Mouse (Mus musculus) large intestine, adult 2 months (tissue): ENCODE data around the gene Atf6. TPM values are rescaled to one million over a fixed set of nuclear protein-coding genes. Genes with fewer than 3 reads are reported as not detected.

Source experiments
- DNase-seq: peaks from one replicate; pipeline ENCODE4 v3.0.0-alpha.2; 2012; ENCODE audit warnings: low read depth, low spot score
- WGBS: fragments of 180-500 bp; shearing (Covaris S2); methylation state at CpG from one replicate; pipeline ENCODE4 v1.1.7; 2018; 5-methylcytosine and 5-hydroxymethylcytosine counted together
- polyA plus RNA-seq: library from polyadenylated mRNA; depleted of rRNA; stranded (reverse); fragments of >200 nt; gene quantifications from 2 replicates; pipeline ENCODE4 v1.2.3, GENCODE M21; 2012

Atf6 gene
- polyA plus RNA-seq, 1 experiment = 9.6 TPM

DNA sequence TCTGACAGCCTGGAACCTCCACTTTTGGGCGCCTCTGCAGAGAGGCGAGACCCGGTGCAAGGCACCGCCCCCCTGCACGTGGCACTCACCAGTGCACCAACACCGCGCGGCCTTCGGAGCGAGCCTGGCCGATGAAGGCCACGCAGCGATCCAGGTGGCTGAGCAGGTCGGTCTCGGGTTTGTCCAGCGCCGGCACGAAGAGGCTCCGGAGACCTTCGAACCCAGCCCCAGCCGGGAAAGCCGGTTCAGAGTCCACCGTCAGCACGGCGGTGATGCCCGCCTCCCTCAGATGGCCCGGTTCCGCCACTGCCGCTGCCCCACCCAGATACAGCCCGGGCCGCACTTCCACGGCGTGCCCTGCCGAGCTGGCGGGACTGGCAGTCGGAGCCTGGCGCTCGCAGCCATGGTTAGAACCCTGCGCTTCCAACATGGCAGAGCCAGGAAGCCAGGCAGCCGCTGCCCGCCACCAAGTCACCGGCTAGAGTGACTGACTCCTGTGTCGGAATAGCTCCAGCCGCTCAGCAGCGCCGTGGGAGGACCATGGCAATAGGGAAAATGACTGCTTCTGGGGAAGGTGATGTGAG is 17.5 kb upstream of the Atf6 start, which contains the start of the genes Gm26620 and Dusp12:
Gene Gm26620, plus strand, starts transcription at position 88 of the 584 bp plus-strand sequence.
Gene Dusp12, minus strand, starts transcription at position 563 of the 584 bp plus-strand sequence.
- DNase-seq = no peak
- under 1% methylated on average over 46 of the region's 46 CpGs for WGBS

DNA sequence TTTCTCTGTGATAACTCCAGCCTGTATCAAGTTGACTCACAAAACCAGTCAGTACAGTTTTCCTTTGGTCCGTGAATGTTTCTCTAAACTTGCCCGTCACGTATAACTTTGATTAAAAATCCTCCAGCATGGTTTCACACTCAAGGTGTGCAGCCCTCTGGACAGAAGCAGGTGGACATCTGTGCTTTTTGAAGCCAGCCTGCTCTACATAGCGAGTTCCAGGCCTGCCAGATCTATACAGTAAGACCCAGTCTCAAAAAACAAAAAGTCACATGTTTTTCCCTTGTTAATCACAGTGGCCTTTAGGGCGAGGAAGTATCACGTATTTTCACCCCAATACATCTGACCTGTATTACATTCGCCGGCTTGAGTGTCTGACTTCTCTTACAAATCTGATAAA is 16.8 kb upstream of the Atf6 start:
- DNase-seq = no peak

DNA sequence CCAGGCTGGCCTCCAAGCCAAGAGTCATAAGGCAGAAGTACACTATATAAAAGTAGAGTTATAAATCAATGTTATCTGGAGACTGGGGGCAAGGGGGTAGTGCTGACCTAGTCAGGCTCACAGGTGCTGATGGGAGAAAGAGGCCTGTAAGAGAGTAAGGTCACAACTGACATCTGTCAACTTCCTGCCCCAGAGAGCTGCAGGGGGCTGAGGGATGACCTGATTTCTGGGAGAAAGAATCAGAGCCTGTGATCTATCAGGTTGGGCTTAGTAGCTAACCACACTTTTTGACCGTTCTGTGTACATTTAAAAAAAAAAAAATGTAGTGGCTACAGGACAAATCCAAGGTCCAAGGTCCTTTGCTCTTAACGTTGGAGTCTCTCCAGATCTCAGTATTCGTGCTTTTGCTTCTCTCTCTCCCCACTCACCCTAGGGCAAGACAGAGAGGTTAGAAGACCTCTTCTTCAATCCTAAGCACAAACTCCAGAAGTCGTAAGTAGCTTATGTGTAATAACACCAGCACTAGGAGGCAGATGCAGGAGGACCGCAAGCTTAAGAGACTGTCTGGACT is 15.4 kb upstream of the Atf6 start:
- 39% methylated on average over 5 of the region's 5 CpGs for WGBS
- no peak for DNase-seq

More for the DNA sequence above, 16.8 kb upstream of the Atf6 start:
- 4% methylated on average over 8 of the region's 8 CpGs for WGBS

DNA sequence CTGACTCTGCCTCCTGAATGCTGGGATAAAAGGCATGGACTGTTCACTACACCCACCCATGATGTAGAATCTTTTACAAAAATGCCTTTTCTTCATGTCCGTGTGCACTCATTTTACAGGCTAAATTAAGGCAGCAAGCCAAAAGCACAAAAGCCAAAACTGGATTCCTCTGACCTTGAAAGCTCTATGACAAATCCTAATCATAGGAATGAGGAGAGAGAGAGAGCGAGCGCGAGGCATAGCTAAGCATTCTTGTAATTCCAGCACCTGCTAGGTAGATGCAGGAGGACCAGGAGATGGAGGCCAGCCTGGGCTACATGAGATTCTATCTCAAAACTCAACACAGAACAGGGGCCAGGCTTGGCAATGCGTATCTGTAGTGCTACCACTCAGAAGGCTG is 9.3 kb upstream of the Atf6 start:
- 86% methylated on average over 5 of the region's 5 CpGs for WGBS

DNA sequence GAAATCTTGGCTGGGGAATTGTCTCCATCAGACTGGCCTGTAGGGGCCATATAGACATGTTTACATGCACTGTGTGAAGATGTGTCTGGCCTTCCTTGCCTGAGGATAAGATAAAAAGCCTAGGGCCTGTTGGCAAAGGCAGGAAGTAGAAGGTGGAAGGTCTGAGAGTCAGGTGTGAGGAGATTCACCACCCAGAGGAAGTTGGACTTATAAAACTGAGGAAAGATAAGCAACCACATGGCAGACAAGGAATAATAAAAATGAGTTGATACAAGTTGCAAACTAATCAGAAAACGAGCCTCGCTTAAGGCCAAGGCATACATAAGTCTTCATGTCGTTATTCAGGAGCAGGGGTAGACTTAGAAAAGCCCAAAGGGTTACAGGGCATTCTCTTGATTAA is 8.1 kb upstream of the Atf6 start:
- WGBS = 67% methylated on average over 3 of the region's 3 CpGs
- DNase-seq = no peak

More for the DNA sequence above, 9.3 kb upstream of the Atf6 start:
- DNase-seq = no peak

DNA sequence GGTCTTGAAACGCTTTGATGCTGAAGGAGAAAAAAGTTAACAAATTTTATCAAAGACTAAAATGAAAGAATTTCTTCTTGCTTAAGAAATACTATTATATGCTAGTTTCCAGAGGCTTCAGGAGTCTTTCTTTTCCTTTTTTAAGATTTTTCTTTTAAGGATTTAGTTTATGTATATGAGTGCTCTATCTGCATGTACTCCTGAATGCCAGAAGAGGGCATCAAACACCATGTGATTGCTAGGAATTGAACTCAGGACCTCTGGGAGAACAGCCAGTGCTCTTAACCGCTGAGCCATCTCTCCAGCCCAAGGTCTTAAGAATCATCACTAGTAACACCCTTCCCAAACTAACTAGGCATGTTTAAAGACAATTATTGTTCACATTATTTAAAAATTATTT is 4.4 kb upstream of the Atf6 start:
- DNase-seq = no peak
- whole genome bisulfite sequencing = 90% methylated on average over 2 of the region's 2 CpGs

DNA sequence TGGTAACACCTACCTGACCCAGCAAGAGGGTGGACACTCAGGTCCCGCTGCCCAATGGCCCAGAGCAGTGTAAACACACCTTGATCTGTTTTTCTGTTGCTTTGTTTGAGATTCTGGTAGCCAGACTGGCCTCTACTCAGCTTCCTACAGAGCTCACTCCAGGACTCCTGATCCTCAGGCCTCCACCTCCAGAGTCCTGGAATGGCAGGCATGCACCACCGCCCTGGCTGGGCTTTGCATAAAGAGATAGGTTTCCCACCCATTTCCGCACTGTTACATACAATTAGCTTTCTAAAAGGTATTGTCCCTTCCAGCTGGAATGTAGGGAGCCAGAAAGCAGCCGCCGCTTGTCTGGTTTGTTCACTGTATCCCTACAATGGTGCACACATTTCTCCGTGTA is 3.8 kb upstream of the Atf6 start:
- WGBS = 94% methylated on average over 6 of the region's 6 CpGs
- no peak for DNase-seq

DNA sequence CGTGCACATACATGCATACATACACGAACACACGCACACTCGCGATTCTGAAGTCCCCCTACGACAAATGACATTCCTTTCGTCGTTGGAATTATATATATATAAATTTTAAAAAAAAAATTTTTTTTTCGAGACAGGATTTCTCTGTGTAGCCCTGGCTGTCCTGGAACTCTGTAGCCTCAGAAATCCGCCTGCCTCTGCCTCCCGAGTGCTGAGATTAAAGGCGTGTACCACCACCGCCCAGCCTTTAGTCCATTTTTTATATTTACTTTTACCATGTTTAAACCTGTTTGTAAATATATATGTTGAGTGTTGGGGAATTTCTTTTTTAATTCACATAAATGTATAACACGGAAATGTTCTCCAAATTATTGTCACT is 1.3 kb upstream of the Atf6 start:
- WGBS = 9% methylated on average over 14 of the region's 14 CpGs
- DNase-seq = no peak

DNA sequence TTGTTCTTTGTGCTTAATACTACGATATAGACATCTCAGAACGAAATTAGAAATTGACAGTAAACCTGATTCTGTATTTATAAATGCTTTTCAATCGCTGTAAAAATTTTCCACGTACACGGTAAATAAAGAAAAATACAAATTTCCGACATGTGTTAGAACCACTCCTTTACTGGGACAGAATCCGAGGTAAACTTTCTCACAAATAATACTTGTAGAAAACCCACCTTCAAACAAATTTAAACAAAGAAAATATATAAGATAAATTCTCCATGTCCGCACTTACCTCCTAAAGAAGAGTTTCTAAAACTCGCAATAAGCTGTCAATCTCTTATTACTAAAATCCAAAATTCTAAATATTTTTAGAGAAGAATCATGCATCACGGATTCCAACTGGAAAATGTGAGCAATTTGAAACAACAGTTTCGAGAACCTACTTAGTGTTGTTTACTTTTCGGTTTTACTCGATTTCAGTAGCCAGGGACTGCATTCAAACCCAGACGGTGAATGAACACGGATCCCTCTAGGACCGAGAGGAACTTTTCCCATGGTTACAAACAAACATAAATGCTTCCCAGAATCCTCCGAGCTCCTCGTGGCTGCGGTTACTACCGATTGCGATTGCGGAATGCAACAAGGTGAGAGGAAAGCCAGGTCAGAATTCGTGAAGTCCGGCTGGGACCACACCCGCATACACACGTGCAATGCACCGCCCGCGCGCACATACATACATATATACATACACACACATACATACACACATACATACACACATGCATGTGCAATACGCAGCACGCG is 735 bp upstream of the Atf6 start:
- under 1% methylated on average over 33 of the region's 33 CpGs for WGBS
- DNase-seq = peak; percentile 88

DNA sequence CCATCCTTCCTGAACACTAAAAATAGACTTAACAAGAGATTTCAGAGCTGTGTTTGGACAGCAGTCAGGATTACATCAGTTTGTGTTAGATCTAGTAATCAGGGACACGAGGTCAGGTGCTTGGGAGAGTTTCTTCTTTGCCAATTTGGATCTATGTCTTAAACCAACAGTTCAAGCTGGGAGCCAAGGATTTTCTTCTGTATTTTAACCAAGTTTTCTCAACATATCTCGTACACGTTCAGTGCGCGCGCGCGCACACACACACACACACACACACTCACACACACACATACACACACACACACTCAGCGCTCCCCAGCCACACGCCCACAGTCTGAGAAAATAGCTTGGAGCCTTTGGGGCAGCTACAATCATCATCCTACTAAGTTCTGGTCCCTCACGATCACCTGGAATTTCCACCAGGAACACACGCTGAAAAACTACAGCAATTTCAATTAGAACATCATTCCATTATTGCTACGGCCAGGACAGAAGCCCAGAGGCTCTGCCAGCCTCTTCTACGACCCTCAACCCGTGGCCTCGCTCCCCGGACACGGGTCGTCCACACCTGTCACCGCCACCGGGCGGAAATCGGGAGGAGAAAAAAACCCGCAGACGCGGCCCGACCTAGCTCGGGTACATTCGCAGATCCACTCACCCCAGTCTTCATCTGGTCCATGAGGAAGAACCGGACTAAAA is 430 bp downstream of the Atf6 start:
- under 1% methylated on average over 30 of the region's 30 CpGs for WGBS
- DNase-seq = no peak

DNA sequence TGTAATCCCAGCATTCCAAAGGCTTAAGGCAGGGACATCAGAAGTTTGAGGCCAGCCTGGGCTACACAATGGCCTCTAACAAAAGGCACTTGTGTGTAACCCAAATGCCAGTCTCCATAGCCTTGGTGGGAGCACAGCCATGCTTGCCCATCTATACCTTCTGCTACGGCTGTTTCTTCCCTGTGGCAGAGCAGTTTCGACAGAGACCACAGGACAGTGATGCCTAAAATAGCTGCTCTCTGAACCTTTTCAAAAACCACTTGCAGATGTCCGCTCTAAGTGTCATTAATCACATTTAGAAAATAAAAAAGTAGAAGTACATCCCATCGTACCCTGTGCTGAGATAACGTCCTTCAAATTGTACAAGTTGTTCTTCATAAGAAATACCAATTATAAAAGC is 2.2 kb downstream of the Atf6 start:
- 86% methylated on average over 5 of the region's 5 CpGs for WGBS
- DNase-seq = no peak

DNA sequence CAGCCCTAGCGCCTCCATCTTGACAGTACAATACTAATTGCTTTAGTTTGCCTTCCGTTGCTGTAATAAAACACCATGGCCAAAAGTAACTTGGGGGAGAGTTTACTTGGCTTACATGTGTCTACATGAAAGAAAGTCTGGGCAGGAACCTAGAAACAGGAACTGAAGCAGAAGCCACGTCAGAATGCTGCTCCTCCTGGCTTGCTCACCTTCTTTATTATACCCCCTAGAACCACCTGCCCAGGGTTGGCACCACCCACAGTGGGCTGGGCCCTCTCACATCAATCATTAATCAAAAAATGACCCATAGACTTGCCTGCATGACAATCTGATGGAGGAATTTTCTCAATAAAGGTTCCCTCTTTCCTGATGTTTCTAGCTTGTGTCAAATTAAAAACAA is 2.8 kb downstream of the Atf6 start:
- DNase-seq = no peak
- WGBS = 52% methylated on average over 3 of the region's 3 CpGs

DNA sequence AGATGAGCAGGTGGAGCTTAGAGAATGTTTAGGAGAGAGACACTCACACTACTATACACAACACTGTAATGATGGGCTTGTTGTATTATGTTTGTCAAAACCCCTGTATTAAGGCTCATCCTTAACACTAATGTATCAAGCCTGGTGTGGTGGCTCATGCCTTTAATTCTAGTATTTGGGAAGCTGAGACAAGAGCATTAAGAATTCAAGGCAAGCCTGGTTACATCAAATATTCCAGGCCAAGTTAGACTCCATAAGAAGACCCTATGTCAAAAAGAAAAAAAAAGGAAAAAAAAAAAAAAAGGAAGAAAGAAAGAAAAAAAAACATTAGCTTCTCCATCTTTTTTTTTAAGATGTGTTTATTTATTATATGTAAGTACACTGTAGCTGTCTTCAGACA is 3.3 kb downstream of the Atf6 start:
- no peak for DNase-seq

DNA sequence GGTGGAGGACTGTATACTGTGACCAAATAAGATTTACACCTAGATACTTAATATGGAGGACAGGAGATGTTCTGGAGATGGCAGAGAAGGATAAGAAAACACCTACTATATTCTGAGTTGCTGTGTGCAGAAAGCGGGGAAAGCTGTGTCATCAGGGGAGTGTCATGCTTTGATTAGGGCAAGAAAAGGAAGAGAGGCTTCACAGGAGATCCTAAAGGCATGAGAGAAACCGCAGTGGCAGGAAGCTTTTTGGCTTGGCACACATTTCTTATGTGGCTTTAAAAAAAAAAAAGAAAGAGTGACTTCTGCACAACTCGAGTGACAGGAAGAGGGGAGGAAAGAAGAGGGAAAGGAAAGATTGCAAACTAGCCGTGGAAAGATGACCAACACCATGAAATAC is 4.5 kb downstream of the Atf6 start:
- WGBS = 50% methylated on average over 4 of the region's 4 CpGs
- no peak for DNase-seq

DNA sequence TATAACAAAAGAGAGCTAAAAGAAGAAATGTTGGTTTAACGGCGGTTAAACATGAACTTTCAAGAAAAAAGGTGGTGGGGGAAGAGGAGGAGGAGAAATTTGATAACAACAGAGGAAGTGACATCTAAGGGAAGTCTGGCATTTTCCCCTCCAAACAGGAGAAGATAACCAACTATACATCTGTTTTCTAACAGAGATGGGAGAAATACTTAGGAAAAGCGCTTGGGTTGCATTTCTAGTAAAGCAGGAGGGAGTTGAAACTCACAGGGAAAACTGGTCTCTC is 5.2 kb downstream of the Atf6 start:
- DNase-seq = no peak
- 64% methylated on average over 3 of the region's 3 CpGs for WGBS

DNA sequence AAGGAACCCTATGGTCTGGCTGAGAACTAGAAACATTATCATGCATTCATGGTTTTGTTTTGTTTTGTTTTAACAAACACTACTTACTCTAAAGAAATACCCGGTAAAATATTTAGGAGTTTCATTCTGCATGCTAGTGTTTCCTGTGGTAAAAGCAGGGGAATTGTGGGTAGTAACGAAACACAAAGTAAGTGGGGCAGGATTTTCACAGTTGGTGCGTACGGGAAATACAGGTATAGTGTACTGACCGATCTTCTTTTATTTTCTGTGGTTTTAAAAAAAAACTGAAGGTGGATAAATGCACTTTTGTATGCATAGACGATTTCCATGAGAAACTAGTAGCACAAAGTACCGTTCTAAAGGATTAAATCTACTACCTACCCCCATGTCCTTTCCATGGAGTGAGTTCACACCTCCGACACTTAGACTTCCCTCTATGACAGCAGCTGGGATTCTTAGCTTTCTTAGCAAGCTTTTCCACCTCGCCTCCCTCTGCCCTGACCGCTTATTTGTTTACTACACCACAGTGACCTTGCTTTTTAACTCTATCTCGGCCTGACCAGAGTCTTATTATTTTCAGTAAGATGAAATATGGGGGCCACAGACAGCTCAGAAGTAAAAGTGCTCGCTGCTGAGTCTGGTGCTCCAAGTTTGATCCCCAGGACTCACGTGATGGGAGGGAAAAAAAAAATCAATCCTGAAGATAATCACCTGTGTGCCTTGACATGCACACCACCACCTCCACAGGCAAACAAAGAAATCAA is 5.7 kb downstream of the Atf6 start:
- DNase-seq = no peak
- WGBS = 70% methylated on average over 13 of the region's 13 CpGs

DNA sequence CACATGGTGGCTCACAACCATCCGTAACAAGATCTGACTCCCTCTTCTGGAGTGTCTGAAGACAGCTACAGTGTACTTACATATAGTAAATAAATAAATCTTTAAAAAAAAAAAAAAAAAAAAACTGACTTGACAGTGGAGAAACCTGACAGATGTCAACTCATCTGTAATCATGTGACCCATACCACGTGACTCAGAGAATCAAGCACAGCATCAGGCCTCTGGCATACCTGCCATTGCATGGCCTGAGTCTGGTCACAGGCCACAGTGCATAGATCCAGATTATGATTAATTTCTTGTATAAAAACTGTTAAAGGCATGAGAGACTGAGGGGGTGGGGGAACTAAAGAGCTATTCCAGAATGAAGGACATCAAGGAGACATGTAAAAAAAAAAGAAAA is 8.7 kb downstream of the Atf6 start:
- DNase-seq = no peak
- 81% methylated on average over 2 of the region's 2 CpGs for WGBS

DNA sequence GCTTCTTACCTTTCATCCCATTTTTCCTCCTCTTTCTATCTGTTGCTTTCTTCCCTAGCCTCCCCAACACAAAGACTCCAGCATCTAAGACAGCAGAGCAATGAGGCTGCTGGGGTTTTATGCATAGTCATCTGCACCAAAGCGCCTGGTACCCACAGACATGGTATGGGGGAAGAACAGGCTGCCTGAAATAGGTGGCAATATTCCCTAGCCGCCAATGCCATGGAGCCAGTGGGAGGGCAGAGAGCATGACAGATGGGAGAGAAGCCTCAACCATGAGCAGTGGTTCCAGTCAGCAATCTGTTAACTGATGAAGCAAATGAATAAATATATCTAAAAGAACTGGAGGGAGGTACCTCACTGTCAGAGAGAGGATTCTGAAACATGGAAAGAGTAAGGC is 10.2 kb downstream of the Atf6 start:
- no peak for DNase-seq
- 85% methylated on average over 2 of the region's 2 CpGs for WGBS

DNA sequence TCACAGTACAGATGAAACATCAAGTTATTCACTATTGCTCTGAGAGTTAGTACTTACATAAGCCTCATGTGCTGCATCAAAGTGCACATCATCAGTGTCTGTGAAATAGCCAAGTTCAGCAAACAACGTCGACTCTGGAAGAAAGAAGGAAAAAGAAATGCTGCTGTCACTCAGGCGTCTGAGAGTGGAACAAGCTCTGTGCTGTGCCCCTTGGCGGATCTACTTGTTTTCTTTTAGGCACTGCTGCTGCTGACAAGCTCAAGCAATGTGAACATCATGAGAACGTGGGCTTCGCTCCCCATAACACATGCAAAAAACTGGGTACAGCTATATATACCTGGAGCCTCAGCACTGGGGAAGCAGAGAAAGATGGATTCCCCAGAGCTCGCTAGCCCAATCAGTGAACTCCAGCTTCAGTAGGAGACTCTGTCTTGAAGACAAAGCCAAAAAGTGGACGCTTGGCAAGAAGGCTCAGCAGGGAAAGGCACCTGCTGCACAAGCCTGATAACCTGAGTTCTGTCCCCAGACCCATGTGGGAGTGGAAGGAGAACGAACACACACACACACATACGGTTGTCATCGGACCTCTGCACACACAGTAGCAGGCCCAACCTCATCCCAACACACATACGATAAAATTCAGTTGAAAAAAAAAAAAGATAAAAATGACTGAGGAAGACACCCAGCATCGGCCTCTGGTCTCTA is 12.4 kb downstream of the Atf6 start:
- 88% methylated on average over 13 of the region's 13 CpGs for WGBS

More for the DNA sequence above, 12.4 kb downstream of the Atf6 start:
- no peak for DNase-seq
